Mouse (Mus musculus): Measurements from ENCODE around the gene Clptm1l. TPM values are rescaled to one million over a fixed set of nuclear protein-coding genes. Genes with fewer than 3 reads are reported as not detected.

The Clptm1l gene
- total and polyA plus RNA-seq, 2 experiments from 2014 or later = 126 to 136 TPM

- DNase-seq (ENCODE audit: low spot score) = no peak
- no peak overlapping the region for H3K4me3 ChIP-seq (ENCODE audit: low read depth, low read length)
- no peak for TF ChIP-seq CTCF (IDR thresholded peaks at IDR 0.05)
These were observed 7.5 kb upstream of the Clptm1l start for GRCm38 (mm10) chr13:73596276-73596675.

GRCm38 (mm10) chr13:73600217-73600616 is 3.6 kb upstream of the Clptm1l start:
- no peak overlapping the region for H3K4me3 ChIP-seq (ENCODE audit: low read depth, low read length)
- no peak for DNase-seq (ENCODE audit: low spot score)
- H3K9ac ChIP-seq (replicated peaks; ENCODE audit: low read length, poor library complexity, severe bottlenecking) = no peak overlapping the region
- no peaks in the 10 kb centered on the region for H3K9me3 ChIP-seq (ENCODE audit: low read length)
- H3K27me3 ChIP-seq (ENCODE audit: insufficient read depth, low read length) = no peaks in the 10 kb centered on the region
- no peak for ATAC-seq (ENCODE audit: low FRiP score)
- H3K36me3 ChIP-seq (ENCODE audit: insufficient read depth, low read length) = no peaks in the 10 kb centered on the region
- H3K27ac ChIP-seq (ENCODE audit: low read depth, low read length) = no peak overlapping the region
- H3K4me1 ChIP-seq (ENCODE audit: insufficient read depth, low read length) = peaks cover 5% of the 10 kb centered on the region; the same call in 1 of the 2 replicates
- WGBS = 86% methylated on average over 4 of the region's 4 CpGs
- H3K4me2 ChIP-seq (ENCODE audit: low read depth, low read length, poor library complexity, severe bottlenecking) = no peak overlapping the region
- TF ChIP-seq CTCF (IDR thresholded peaks at IDR 0.05) = no peak

More at GRCm38 (mm10) chr13:73596276-73596675, 7.5 kb upstream of the Clptm1l start:
- Histone ChIP-seq H3K27ac (ENCODE audit: low read depth, low read length) (no peak overlapping the region), H3K9ac (replicated peaks; ENCODE audit: low read length, poor library complexity, severe bottlenecking) (no peak overlapping the region), H3K4me2 (ENCODE audit: low read depth, low read length, poor library complexity, severe bottlenecking) (no peak overlapping the region), H3K27me3 (ENCODE audit: insufficient read depth, low read length) (0 out of 2 replicates have a peak, but pooled peaks cover 4% of the 10 kb centered on the region), H3K36me3 (ENCODE audit: insufficient read depth, low read length) (no peaks in the 10 kb centered on the region), H3K9me3 (ENCODE audit: low read length) (no peaks in the 10 kb centered on the region), H3K4me1 (ENCODE audit: insufficient read depth, low read length) (no peaks in the 10 kb centered on the region)
- WGBS = 71% methylated on average over 4 of the region's 4 CpGs
- ATAC-seq (ENCODE audit: low FRiP score) = no peak

- Histone ChIP-seq H3K4me2 (ENCODE audit: low read depth, low read length, poor library complexity, severe bottlenecking) (peak overlapping the region; percentile 92), H3K9ac (replicated peaks; ENCODE audit: low read length, poor library complexity, severe bottlenecking) (peak overlapping the region; percentile 89), H3K4me3 (ENCODE audit: low read depth, low read length) (peak overlapping the region; percentile 82), H3K27ac (ENCODE audit: low read depth, low read length) (peak overlapping the region; percentile 79), H3K9me3 (ENCODE audit: low read length) (no peaks in the 10 kb centered on the region), H3K27me3 (ENCODE audit: insufficient read depth, low read length) (no peaks in the 10 kb centered on the region), H3K4me1 (ENCODE audit: insufficient read depth, low read length) (peaks cover 5% of the 10 kb centered on the region), H3K36me3 (ENCODE audit: insufficient read depth, low read length) (peaks cover 21% of the 10 kb centered on the region)
- ATAC-seq (ENCODE audit: low FRiP score) = peak; percentile 17; the same call in 1 of the 2 replicates
- DNase-seq (ENCODE audit: low spot score) = no peak
- no peak for TF ChIP-seq CTCF (IDR thresholded peaks at IDR 0.05)
- 42% methylated on average over 4 of the region's 4 CpGs for WGBS
These were observed 760 bp upstream of the Clptm1l start for GRCm38 (mm10) chr13:73603046-73603445.

- WGBS = 4% methylated on average over 33 of the region's 39 CpGs
- DNase-seq (ENCODE audit: low spot score) (no peak), ATAC-seq (ENCODE audit: low FRiP score) (peak; percentile 78)
- Histone ChIP-seq H3K27me3 (ENCODE audit: insufficient read depth, low read length) (no peaks in the 10 kb centered on the region), H3K4me2 (ENCODE audit: low read depth, low read length, poor library complexity, severe bottlenecking) (peak overlapping the region; percentile 92), H3K4me3 (ENCODE audit: low read depth, low read length) (peak overlapping the region; percentile 82), H3K9ac (replicated peaks; ENCODE audit: low read length, poor library complexity, severe bottlenecking) (peak overlapping the region; percentile 89), H3K27ac (ENCODE audit: low read depth, low read length) (peak overlapping the region; percentile 79), H3K4me1 (ENCODE audit: insufficient read depth, low read length) (peaks cover 5% of the 10 kb centered on the region), H3K36me3 (ENCODE audit: insufficient read depth, low read length) (peaks cover 33% of the 10 kb centered on the region), H3K9me3 (ENCODE audit: low read length) (no peaks in the 10 kb centered on the region)
- peak; percentile 12; the same call in 1 of the 2 replicates for TF ChIP-seq CTCF (IDR thresholded peaks at IDR 0.05)
These were observed 551 bp downstream of the Clptm1l start for GRCm38 (mm10) chr13:73604156-73604957.

- no peaks in the 10 kb centered on the region for H3K4me1 ChIP-seq (ENCODE audit: insufficient read depth, low read length)
- WGBS = 97% methylated on average over 5 of the region's 5 CpGs
- H3K9ac ChIP-seq (replicated peaks; ENCODE audit: low read length, poor library complexity, severe bottlenecking) = no peak overlapping the region
These were observed 14.6 kb downstream of the Clptm1l start for GRCm38 (mm10) chr13:73618406-73618805.

GRCm38 (mm10) chr13:73620637-73621036 is 16.8 kb downstream of the Clptm1l start:
- H3K27me3 ChIP-seq (ENCODE audit: insufficient read depth, low read length) = no peaks in the 10 kb centered on the region
- H3K9ac ChIP-seq (replicated peaks; ENCODE audit: low read length, poor library complexity, severe bottlenecking) = no peak overlapping the region
- no peak overlapping the region for H3K27ac ChIP-seq (ENCODE audit: low read depth, low read length)
- no peak overlapping the region for H3K4me2 ChIP-seq (ENCODE audit: low read depth, low read length, poor library complexity, severe bottlenecking)
- H3K9me3 ChIP-seq (ENCODE audit: low read length) = no peaks in the 10 kb centered on the region
- H3K4me1 ChIP-seq (ENCODE audit: insufficient read depth, low read length) = no peaks in the 10 kb centered on the region
- WGBS = 77% methylated on average over 6 of the region's 6 CpGs
- DNase-seq (ENCODE audit: low spot score) = peak; percentile 63
- ATAC-seq (ENCODE audit: low FRiP score) = no peak
- TF ChIP-seq CTCF (IDR thresholded peaks at IDR 0.05) = peak; percentile 64
- H3K36me3 ChIP-seq (ENCODE audit: insufficient read depth, low read length) = peaks cover 57% of the 10 kb centered on the region
- H3K4me3 ChIP-seq (ENCODE audit: low read depth, low read length) = no peak overlapping the region

More at GRCm38 (mm10) chr13:73618406-73618805, 14.6 kb downstream of the Clptm1l start:
- no peak overlapping the region for H3K4me2 ChIP-seq (ENCODE audit: low read depth, low read length, poor library complexity, severe bottlenecking)
- no peaks in the 10 kb centered on the region for H3K9me3 ChIP-seq (ENCODE audit: low read length)
- no peaks in the 10 kb centered on the region for H3K27me3 ChIP-seq (ENCODE audit: insufficient read depth, low read length)
- no peak overlapping the region for H3K27ac ChIP-seq (ENCODE audit: low read depth, low read length)
- no peak overlapping the region for H3K4me3 ChIP-seq (ENCODE audit: low read depth, low read length)
- ATAC-seq (ENCODE audit: low FRiP score) (no peak), DNase-seq (ENCODE audit: low spot score) (no peak)
- no peak for TF ChIP-seq CTCF (IDR thresholded peaks at IDR 0.05)
- peaks cover 78% of the 10 kb centered on the region for H3K36me3 ChIP-seq (ENCODE audit: insufficient read depth, low read length)

All from midbrain, postnatal 0 days (tissue).